Mouse (Mus musculus) naive thymus-derived CD4-positive, alpha-beta T cell, adult 2 months (primary cell): ENCODE data around the gene P3h4.

Experiments
- DNase-seq: peaks from one replicate; pipeline ENCODE4 v3.0.0-alpha.2; 2011; ENCODE audit warnings: low read depth

Gene P3h4

DNA sequence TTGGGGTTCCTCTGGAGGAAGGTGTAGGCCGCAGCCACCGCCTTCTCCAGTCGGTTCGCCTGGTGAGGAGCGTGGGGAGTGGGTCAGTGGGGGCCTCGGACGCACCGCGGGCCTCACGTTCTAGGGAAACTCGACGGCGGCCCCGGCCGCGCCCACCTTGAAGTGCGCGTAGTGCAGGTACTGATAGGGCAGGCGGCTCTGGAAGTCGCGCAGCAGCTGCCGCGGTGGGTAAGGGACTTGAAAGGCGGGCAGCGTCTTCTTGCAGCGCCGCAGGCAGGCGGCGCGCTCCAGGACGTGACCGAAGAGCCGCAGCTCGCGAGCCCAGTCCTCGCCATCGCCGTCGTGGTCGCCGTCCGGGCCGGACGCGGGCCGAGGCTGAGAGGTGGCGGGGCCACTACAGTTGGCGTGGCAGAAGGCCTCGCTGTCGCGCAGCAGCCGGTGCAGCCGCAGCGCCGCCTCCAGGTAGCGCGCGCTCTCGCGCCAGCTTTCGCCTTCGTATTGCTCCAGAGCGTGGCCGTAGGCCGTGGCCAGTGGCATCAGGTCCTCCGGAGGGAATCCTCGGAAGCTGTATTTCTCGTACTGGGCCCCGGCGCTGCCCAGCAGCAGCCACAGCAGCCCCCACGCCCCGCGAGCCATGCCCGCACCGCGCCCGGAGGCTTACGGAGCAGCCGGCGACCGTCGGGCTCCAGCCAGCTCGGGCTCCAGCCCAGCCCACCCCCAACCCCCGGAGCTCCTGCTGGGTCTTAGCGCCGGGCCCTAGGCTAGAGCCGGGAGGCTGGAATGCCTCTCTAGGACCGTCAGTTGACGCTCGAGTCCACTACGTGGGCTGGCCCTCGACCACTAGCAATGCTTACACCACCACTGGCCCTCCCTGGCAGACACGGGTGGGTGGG, at the start of gene P3h4:
Gene P3h4 (minus strand): TSS at position 816 of the 893 bp plus-strand sequence.
- peak; percentile 71 for DNase-seq

DNA sequence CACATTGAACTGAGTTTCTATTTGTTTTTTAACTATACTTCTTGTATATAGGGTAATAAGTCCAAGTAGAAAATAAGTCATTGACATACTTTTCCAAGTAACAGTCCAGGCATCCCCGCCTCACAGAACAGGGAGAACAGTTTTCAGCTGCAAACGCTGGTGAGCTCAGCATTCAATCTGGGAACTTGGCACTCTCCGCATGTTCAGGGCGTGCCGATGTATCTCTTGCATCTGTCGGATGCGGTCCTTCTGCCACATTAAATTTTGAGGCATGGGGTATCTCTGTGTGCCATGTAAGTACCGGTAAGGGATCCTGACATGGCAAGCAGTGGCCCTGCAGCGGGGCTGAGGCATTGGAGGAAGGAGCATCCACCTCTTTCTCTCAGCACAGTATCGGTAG, 48.1 kb upstream of the P3h4 start:
- DNase-seq = no peak

DNA sequence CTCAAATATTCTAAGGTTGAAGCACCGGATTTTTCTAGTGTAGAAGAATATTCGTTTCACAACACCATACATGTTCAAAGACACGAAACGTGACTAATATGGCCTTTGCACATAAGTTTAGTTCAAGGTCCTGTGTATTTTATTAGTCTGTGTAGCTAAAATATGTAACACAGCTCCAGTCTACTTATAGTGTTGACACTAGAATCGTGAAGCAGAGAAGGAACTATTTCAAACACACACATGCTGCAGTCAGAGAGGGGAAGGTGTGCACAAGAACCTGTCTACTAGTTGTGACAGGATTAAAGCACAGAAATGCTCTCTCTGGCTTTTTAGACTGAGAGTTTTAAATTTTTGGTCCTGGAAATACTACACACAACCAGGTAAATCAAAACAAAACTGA, 43.1 kb upstream of the P3h4 start:
- no peak for DNase-seq

DNA sequence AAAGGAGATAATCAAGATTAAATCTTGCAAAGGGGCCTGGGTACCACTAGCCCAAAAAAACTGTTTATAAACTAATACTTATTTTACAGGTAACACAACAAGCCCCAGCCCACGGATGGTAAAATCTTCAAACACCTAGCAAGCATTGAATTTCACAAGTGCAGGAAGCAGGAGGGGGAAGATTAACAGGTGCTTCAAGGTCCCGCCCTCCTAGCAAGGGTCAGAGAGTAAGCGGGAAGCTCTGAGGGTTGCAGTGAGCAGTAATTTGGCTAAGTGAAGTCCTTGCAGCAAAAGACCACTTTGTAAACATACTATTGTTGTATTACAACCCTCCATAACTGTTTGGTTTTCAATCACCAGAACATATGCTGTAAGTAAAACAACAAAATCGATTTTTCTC, 42.6 kb upstream of the P3h4 start:
- no peak for DNase-seq

DNA sequence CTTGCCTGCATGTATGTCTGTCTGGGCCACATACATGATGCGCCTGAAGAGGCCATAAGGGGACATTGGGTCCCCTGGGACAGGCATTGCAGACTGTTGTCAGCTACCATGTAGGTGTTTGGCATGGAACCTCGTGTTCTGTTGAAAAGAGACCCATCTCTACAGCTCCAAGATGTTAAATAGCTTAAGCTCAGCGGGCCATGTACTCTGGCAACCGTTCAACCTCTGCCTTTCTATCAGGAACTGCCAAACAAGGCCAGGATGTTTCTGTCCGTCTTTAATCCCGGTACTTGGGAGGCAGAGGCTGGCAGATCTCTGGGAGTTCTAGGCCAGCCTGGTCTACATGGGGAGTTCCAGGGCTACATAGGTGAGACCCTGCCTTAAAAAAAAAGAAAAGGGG, 28.0 kb upstream of the P3h4 start:
- no peak for DNase-seq

DNA sequence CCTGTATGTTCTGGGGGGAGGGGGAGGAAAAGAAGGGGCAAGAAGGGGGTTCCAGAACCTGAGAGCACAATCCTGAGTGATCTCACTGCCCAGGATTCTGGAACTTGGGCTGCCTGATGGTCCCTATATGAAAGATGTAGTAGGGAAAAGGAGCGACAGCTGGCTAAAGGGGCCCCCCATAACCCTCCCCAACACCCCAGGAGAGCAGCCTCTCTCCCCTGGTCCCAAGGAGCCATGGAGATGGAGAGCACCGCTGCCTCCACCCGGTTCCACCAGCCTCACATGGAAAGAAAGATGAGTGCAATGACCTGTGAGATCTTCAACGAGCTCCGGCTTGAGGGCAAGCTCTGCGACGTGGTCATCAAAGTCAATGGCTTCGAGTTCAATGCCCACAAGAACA, 27.2 kb upstream of the P3h4 start, which contains the start of the genes Nt5c3b and Klhl10:
Gene Nt5c3b (minus strand): TSS at position 12 of the 400 bp plus-strand sequence.
Gene Klhl10 (plus strand): TSS at position 121 of the 400 bp plus-strand sequence.
- DNase-seq = no peak

DNA sequence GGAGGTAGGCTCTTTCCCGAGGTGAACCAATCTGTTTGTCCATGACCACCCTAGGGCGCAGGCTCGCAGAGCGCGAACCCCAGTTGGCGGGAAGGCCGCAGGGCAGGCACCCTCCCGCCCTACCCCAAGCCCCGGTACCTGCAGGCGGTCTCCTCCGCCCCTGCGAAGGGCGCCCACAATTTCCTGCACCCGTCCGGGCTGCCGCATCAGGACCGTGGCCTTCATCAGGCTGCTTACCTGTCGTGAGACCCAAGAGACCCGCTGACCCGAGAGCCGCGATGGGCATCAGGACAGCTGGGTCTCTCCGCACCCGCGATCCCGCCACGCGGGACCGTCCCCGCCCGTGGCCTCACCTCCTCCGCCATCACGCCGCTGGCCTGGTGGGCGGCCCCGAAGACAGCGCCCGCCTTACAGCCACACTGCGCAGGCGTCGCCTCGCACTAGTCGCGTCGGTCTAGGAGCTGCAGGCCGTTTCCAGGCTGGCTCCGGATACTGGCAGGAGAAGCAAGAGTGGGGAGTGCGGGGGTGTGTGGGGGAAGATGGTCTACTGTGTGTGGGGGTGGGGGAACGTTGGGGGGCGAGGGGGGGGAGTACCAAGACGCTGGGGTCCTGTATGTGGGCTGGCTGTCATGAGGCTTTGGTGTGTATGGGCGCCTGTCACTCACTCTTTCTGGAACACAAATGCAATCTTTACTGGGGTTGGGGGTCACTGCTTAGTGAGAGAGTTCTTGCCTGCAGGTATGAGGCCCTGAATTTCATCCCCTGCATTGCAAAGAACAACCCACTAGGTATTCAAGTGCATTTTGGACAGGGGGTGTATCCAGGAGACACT, 26.3 kb upstream of the P3h4 start:
- DNase-seq = peak; percentile 89

DNA sequence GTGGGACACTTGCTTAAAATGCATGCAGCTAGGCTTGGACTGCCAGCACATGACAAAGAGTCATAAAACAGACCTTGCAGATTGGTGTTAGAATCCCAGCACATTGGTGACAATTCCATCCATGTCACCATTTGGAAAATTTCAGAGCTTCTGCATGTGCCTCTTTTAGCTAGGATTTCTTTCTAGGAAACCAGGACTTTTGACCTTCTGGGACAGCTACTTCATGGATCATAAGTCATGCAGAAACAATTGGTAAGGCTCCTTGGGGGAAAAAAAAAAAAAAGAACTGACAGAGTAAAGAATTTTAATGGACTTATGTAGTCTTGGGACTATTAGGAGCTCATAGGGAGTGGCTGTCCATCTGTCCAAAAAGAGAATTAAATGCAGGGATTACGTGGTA, 23.3 kb upstream of the P3h4 start:
- DNase-seq = no peak

DNA sequence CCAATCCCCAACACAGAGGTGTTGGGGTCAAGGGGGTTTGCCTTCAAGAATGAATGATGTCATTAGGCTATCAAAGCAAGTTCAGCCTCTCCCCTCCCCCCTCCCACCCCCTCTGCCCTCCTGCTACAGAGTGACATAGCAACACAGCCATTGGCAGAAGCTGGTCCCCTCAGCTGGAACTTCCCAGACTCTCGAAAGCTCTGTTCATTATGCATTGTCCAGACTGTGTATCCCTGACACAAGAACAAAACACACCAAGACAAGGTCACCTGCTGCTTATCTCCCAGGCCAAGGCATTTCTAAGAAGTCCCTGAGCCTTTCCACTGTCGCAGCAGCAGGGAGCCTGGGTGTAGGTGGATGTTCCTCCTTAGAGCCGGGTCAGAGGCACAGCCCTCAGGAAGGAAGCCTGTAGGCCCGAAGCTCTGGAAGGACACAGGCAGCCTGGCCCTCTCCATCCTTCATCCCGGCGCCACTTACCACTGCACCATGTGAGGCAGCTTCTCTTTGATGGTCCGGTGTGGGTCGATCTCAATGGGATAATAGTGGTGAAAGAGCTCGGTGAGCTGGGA, 21.1 kb upstream of the P3h4 start:
- DNase-seq = no peak

DNA sequence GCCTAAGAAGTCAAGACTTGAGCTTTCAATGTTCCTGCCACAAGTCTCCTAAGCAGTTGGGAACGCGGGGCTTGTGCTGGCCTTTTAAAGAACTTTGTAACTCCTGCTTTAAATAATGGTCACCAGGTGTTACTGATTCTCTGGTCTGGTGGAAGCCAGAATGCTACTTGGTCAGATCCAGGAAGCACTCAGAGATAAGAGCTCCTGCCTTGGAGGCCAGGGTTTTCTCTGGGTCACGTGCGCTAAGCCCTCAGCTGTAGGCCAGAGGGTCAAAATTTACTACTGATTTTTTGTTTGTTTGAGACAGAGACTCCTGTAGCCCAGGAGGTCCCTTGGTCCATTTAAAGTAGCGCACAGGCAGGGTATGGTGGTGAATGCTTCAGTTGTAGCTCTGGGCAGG, 17.4 kb upstream of the P3h4 start:
- DNase-seq = no peak

DNA sequence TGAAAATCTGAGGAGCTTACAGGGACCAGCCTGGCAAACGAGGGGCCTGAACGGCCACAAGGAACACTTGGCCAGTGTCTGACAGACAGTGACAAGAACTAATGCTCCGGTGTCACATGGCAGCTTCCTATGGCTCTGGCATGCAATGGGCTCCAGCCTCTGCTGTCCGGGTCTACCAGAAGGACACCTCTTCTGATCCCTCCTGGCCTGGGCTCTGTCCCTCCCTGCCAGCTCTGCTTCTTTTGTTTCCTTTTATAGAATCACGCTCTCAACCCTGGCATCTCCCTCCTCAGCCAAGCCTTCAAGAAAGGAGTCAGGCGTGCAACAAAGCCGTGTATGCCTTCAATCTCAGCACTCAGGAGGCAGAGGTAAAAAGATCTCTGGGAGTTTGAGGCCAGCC, 15.4 kb upstream of the P3h4 start:
- DNase-seq = no peak

DNA sequence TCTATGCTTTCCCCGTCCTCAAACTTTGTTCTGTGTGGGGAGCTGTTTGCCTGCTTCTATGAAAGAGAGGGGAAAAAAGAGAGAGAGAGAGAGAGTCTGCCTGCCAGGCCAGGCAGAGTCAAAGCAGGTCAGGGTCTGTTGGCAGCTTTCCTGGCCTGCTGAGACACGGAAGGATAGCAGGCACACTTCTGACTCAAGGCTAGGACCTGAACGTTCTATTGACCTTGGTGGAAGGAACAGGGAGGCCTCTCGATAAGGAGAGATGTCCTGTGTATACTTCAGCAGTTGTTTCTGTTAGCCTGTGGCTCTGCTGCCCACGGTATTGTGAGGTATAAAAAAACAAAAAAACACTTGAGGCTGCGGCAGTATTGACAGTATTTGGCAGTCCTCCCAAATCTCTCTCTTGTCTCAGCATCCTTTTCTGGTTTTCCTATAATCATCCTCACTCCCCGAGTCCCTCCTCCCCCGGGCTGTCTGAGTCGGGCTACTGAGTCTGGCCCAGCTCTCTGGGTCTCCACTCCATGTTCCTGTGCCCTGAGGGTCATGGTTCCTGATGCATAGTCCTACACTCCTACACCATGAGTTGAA, 14.1 kb upstream of the P3h4 start:
- DNase-seq = no peak

DNA sequence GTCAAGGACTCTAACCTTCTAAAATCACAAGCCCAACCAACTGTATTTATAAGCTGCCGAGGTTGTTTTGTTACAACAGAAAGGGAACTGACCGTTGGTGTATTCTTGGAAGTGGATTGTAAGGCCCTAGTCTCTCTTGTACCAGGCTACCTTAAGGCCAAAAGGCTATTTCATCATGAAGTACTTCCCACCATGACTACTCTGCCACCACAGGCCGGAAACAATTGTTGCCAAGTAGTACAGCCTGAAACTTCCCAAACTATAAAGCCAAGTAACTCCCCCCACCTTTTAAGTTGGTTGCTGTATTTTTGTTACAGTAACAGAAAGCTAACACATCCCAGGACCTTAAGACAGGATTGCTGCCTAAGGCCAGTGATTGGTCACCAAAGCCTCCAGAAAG, 12.2 kb upstream of the P3h4 start:
- no peak for DNase-seq

DNA sequence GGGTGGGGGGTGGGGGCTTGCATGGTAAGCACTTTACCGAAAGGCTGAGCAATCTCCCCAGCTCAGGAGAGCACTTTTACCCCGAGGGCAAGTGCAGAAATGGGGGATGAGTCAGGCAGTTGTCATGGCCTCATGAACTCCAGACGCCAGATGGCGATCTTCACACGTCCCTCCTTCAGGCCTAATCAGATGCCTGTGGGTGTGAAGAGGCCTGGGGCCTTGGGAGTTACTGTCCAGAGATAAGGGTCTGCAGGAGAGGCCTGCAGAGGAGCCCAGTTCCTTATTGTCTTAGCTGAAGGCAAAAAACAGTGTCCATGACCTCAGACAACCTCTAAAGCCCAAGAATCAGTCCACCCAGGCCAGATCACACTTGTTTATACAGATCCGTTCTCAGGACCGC, 11.2 kb upstream of the P3h4 start:
- peak; percentile 56 for DNase-seq

DNA sequence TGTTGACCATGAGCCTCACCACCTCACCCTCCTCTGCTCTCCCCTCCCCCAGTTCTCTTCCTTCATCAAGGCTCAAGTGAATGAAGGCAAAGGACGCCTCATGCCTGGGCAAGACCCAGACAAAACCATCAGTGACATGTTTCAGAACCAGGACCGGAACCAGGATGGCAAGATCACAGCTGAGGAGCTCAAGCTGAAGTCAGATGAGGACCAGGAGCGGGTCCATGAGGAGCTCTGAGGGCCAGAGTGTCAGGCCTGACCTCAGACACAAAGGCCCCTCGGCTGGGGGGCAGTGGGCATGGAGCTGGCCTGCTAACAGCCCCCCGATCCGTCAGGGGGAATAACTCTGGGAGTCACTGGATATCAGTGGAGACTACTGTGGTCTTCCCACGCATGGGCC, 9.2 kb upstream of the P3h4 start:
- no peak for DNase-seq

DNA sequence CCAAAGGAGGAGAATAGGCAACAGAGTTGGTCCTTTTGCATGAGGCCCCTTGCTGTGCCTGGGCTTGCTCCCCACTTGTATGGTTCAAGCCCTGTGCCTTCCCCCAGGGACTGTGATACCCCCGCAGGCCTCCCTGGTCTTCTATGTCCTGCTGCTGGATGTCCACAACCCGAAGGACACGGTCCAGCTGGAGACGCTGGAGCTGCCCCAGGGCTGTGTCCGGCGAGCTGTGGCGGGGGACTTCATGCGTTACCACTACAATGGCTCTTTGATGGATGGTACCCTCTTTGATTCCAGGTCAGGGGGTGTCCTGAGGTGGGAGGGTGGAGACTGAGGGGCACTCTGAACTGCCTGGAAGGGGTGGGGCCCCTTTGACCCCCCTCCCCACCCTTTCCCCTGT, 6.9 kb upstream of the P3h4 start:
- no peak for DNase-seq

DNA sequence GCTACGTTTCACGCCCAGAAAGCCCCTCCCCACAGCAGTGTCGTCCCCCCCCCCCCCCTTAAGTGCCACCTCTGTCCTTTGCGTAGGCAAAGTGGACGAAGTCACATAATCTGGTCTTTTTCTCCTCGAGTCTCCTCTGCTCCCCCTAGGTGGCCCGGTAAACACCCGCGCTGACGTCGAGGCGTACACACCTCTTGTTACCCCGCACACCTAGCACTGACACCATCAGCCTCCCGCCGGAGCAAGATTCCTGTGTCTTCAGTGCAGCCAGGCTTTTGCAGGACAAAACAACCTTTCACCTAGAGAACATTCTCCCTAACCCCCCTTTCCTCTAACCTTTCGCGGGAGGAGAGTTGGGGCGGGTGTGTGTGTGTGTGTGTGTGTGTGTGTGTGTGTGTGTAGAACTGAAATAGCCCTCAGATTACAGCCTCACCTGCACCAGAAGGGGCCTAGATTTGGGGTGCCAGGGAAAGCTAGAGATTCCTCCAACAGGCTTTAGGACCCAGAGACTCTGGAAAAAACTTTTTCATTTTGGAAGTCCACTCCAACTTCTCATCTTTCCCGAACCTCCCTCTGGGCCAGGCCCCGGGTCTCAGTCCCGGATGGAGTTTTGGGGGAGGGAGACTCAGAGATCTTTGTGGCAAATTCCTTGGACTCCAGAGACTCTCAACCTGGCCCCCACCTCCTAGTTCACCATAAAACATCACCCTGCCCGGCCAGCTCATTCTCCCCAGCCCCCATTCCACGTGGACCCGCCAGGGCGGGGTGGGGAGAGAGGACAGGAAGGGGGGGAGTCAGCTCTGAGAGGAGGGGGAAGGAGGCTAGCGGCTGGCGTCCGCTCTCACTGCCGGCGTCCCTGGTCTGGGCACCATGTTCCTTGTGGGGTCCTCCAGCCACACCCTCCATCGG, 532 bp upstream of the P3h4 start, which contains the start of gene Fkbp10:
Gene Fkbp10 (plus strand): TSS at position 784 of the 909 bp plus-strand sequence.
- DNase-seq = peak; percentile 55

DNA sequence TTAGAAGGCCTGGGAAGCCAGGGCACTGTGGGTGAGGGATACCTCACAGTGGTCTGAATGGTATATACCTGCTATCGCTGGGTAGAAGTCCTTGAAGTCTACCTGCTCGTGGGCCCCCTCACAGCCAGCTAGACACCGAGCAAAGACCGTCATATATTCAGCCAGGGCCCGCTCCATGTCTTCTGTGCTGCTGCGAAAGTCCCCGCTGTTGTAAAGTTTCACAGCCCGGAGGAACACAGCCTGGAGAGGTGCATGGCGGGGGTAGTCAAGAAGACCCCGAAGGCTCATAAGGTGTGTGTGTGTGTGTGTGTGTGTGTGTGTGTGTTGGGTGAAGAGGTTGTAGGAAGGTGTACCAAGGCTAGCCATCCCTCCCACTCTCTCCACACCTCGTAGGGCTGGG, 1.1 kb downstream of the P3h4 start:
- DNase-seq = no peak

DNA sequence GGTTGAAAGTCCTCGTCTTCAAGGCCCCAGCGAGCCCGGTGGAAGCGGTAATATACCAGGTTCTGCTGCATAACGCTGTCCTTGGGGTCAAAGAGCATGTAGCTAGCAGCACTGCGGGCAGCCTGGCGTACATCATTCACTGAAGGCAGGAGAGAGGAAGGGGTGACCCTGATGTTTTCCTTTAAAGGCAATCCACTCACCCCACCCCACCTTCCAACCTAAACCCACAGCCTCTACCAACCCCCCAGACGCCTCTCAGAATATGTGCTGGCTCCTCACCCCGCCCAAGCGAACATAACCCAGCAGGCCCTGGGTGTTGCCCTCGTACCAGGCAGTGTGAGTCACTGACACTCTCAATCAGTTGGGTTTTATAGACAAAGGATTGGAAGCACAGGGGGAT, 2.9 kb downstream of the P3h4 start:
- DNase-seq = no peak

DNA sequence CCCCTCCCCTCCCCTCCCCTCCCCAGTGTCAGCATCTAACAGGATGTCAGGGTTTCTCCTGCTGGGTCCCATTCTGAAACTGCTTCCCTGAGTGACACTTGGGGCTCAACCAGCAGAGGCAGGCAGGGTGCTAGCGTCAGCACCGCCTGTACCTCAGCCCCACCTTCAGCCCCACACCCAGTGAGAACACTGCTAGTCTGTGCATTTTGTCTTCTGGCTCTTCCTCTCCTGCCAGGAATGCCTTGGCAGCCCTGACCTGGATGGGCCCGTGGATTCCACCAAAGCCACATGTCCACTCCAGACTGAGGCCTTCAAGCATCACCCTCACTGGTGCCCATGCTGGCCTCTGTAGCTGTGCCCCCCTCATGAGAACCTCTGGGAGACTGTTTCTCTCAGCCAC, 5.0 kb downstream of the P3h4 start:
- DNase-seq = no peak

DNA sequence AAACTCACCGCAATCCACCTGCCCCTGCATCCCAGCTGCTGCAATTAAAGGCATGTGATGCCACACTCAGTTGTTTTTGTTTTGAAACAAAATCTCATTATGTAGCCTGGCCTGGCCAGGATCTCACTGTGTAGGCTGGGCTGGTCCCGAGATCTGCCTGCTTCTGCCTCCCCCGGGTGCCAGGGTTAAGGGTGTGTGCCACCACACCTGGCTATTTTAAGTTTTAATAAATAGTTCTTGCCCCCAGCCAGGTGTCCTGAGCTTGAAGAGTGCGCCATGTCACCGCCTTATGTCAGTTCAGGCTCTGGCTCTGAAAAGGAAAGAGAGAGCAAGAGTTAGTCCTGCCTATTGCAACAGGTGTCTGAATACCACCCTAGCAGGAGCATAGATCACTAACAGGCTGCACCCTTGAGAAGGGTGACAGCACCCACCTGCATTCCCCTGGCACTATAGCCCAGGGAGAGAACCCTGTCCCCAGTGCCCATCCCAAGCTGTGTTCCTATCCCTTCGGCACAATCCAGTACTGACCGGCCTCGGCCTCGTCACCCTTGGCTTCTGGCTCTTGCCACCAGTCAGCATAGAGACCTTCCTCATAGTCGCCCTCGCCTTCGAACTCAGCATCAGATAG, 5.7 kb downstream of the P3h4 start:
- no peak for DNase-seq
